Mouse (Mus musculus) thymus, adult 2 months (tissue): ENCODE data around the gene Fut11.

Source experiments
- CTCF ChIP-seq: fragments of 200-500 bp; IDR thresholded peaks from 2 replicates; pipeline ENCODE4 v1.5.1; 2012; ENCODE audit warnings: mild to moderate bottlenecking, control low read depth, low read length, moderate library complexity, borderline replicate concordance; ENCODE audit not compliant: control insufficient read depth, poor library complexity, insufficient read depth; ENCODE audit errors: extremely low read depth
- POLR2A ChIP-seq: fragments of 200-500 bp; IDR thresholded peaks from 2 replicates; pipeline ENCODE4 v1.6.1; 2012; ENCODE audit warnings: mild to moderate bottlenecking, low read length, control low read depth, moderate library complexity; ENCODE audit not compliant: control insufficient read depth, poor library complexity, insufficient read depth; ENCODE audit errors: extremely low read depth

GRCm38 (mm10) chr14:20721371-20721770 lies 26.6 kb downstream of the Fut11 start:
- no peak for TF ChIP-seq CTCF
- TF ChIP-seq POLR2A, result no peak
